Mouse (Mus musculus) ovary, postnatal 10 days (tissue): Measurements from ENCODE around the gene Mtap.

Source experiments
- DNase-seq: peaks from one replicate; pipeline ENCODE4 v3.0.0; 2022; ENCODE audit warnings: low spot score

Gene Mtap

DNA sequence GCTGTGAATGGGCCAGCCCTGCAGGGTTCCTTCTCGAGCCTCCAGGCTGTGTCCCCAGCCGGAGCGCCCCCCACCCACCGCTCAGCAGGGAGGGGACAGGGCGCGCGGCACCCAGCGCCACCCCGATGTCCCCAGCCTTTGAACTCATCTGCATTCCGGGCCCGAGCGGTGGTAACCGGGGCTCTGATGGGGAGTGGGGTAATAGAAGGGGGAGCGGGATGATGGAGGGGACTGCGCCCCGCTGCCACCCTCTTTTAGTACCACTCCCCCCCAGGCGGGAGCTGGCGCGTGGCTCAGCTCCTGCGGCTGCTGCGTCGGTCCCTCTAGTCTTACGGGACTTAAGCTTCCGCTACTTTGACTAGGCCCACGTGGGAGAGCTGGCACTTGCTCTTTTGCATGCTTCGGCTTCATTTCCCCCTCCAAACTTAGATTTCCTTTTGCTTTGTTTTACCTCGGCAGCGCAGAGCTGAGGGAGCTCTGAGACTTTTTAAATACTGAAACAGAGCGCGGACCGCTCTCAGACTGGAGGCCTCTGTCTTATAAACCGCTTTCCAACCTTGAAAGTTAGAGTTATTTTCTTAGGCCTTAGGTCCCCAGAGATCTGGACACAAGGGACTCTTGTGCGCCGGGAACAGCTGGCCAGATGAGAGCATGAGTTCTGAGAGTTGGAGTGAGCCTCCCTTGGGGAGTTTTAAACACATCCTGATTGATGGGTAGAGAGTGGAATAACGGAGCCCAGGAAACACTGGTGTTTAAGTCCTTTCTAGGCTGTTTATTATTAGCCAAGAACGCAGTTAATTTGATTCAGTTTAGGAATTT is 829 bp downstream of the Mtap start:
- peak; percentile 5 for DNase-seq

DNA sequence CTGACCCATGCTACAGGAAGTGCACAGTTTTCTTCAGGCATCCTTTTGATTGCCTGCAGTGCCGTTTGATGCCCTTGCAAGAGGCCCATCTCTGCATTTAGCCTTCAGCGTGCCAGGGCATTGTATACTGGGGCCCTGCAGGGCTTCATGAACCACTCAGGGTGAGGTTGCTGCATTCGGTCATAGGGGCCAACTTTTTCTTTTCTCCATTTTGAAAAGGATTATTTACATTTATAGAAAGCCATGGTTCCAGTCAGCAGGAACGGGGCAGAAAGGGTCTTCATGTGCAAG is 1.4 kb downstream of the Mtap start:
- DNase-seq, result no peak

DNA sequence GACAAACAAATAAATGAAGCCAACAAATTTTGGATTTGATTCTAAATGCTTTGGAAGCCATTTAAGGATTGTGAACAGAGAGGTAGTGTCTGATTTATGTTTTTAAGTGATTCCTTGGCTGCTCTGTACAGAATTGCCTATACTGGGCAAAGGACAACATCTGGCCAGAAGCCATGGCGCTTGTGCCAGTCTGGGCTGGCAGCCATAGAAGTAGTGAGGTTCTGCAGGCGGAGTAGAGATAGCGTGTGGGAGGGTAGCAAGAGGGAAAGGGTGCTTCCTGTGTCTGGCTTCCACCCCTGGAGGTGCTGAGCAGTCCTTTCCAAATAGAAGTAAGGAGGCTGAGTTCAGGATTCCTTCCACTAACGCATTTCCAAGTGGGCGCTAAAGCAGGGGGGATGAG is 3.9 kb downstream of the Mtap start:
- peak; percentile 22 for DNase-seq

DNA sequence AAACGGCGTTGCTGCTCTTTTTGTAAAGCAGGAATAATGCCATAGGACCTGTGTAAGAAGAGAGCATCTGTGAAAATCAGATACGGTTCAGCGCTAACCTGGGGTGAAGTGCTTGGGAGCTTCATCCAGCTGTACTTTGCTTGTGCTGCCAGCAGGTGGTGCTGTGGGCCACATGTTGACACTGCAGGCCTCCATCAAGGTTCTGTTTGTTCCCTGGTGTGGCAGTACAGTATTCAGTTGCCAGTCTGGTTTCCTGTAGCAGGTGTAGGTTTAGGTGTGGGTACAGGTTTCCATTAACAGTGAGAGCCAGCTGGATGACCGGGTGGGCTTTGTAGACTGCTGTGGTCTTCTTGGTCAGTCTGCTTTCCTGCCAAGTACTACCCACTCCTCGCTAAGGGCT is 8.5 kb downstream of the Mtap start:
- peak; percentile 56 for DNase-seq

DNA sequence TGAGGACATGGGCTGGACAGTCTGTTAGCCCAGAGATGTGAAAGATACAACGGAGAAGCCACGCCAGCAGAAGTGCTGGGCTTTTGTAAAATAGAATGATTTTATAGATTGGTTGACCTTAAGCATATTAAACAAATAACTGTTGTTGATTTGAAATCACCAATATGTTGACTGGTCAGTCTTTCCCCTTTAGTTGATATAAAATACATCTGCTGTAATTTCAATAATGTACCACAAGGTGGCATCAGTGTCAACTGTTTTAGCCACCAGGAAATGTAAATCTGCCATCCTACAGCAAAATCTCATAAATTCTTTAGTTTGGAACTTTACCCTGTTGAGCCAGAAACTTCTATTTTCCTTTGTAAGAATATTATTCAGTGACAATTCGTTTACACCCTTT is 9.4 kb downstream of the Mtap start:
- no peak for DNase-seq

DNA sequence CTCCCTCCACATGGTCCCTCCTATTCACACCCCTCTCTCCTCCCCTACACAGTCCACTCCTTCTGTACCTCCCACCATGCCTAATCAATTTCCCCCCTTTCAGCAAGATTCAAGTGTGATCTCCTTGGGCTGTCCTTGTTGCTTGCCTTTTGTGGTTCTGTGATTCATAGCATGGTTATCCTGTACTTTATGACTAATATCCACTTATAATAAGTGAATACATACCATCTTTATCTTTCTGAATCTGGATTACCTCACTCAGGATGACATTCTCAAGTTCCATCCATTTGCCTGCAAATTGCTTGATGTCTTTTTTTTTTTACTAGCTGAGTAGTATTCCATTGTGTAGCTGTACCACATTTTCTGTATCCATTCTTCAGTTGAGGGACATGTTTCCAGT is 12.3 kb downstream of the Mtap start:
- no peak for DNase-seq

DNA sequence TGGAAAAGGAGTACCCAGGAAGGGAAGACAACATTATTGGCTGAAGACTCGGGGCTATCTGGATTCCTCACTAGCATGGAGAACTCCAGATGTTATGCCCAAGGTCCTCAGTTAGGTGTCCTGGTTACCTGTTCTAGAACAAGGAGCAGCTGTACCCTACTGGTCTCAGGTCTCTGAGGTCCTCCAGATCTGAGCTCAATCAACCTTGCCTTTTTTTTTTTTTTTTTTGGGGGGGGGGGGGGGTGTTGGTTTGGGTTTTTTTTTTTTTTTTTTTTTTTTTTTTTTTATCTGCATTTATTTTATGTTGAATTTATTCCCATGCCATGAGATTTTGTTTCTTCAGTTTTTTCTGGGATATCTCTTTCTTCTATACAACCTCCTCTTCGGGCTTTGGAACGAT is 24.5 kb downstream of the Mtap start:
- DNase-seq, result no peak

DNA sequence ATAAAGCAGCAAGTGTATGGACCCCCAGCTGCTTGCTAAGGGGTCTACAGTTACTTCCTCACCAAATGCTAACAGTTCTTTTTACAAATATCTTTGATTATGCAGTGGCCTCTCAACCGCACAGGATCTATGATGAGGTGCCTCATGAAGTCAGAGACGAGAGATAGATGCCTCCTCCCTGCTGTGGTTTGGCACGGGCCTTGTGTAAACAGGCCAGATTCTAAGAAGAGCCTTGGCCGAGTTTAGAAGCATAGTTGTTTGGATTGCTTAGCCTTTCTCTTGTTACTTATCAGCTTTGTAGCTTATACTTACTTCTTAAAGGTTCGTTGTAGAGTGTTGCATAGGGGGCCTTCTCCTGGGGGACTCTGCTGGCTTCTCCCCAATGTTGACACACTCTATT is 25.6 kb downstream of the Mtap start:
- DNase-seq, result no peak

DNA sequence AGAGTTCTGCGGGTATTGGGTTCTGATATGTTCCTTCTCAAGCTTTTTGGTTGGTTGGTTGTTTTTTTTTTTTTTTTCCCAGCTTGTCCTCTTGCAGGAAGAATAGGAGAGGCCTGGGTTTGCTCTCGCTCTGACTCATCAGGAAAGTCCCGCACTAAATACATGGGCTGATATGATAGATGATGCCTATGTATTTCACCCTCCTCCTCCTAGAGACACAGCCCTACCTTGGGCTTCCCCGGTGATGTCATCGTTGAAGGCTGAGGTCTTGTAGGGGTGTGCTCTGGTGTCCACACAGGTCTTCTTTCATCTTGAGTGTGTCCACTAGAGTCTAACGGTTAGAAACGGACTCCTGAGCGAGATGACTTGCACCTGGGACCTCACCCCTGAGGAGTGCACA is 26.7 kb downstream of the Mtap start:
- DNase-seq, result no peak

DNA sequence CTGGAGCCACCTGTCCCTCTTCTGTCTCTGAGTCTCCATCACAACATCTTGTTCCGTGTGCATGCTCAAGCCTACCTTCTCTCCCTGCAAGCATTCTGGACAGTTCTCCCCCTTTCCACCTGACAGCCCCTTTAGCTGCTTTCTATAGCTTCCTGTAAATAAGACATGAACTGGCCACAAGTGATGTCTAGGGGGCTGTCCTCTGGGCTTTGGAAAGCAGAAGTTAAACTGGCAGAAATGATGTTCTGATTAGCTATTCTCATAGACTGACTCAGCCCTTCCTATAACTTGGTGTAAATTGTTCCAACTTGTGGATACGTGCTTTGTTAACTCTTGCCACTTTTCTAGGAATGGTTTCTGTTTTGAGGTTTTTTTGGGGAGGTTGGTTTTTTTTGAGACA is 27.8 kb downstream of the Mtap start:
- DNase-seq, result no peak

DNA sequence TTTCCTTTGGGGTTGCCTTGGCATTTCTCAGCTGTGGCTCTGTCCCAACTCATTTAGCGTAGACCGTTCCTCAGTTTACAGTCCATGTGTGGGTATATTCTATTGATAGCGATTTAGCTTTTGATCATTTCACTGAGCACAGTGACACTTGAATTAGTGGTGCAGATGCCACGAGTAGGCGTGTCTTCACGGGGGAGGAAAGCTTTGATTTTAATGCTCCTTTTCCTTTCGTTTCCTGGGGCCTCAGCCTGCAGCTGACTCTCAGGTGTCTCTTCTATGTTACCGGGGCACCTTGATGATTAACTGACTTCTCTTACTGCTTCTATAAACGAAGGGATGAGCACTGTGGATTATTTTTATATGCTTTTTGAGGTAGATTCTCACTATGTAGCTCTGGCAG is 32.0 kb downstream of the Mtap start:
- DNase-seq, result no peak

DNA sequence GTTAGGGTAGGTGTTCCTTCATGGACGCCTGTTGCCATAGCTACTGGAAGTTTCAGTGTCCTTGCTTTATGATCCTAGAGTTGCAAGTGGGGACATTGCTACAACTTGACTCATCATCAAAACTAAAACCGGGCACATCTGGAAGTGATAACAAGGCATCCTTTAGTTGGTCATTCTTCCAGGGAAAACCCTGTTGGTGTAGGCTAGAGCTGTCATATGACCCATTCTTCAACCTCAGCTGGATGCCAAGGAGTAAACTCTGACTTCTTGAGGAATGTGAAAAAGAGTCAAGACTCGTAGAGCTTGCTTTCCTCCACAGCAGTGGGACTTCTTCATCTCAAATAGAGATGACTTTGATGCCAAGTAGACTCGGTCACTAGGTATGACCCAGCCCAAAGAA is 32.8 kb downstream of the Mtap start:
- DNase-seq, result no peak

DNA sequence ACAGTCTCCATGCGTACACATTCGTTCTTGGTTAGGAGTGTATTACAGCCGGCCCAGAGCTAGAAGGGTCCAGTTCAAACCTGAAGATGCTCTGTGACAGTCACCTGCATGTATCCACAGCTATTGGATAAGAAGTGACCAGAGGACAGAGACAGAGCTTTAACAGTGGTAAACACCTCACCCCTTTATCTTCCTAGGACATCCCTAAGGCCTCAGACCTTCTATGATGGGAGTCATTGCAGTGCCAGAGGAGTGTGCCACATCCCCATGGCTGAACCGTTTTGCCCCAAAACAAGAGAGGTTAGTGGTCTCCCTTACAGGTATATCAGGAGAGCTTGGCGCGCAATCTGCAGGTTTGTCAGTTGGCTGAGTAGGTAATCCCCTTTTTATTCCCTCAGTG is 34.0 kb downstream of the Mtap start:
- no peak for DNase-seq

DNA sequence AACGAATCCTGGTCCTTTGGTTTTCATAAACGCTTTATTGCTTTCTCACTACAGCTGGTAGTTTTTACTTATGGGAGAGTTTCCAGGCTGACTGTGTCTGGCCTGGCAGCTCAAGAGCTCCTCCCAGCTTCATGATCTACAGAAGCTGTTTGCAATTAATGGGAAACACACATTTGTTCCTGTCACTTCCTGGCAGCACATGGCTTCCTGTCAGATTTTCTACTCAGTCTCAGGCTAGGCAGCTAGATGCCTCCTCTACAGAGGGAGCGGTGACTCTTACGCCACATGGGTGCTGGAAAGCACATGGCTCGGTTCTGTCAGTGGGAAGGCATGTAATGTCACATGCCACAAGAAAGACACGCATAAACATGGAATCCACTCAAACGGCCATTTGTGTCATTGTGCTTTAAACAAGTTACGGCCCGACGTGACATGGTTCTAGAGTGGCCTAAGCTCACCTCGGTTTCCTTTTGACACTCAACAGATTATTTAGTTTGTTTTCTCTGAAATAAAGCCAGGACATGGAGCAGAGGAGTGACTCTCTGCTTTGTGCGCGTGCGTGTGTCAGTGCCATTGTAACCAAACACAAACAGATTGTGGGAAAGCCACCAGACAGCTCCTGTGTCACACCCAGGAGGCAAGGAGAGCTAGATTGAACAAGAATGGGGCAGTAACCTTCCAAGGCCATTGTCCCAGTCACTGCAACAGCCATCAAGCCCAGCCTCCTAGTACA is 36.1 kb downstream of the Mtap start:
- no peak for DNase-seq

DNA sequence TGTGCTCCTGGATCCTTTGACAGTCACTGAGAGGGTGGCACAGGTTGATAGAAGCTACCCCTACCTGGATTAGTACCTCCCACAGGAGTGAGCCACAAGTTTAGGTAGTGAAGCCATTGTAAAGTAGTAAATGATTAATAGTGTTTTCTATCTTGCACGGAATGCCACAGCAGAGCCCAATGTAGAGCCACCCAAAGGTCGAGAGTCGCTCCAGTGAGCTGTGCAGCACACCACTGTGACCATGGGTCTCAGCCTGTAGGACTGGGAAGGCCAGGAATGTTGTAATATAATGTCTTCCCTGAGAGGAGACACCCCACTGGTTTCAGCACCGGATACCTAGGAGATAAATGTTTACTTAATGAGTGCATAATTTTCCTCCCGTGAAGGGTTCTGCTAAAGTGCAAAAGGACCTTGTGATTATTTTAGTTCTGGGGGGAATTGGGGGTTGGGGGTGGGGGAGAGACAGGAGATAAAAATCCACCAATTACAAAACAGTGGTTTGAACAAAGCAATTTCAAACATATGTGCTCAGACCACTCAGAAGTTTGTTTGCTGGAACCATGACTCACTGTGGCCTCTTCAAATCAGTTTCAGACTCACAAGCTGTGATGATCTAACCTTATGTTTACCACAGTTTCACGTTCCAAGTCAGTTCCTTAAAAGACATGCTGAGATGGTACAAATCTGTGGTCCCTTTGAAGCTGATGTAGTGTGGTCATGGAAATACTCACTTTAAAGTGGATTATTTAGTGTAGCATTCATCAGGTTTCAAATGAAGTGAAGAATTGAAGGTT is 40.8 kb downstream of the Mtap start:
- no peak for DNase-seq

DNA sequence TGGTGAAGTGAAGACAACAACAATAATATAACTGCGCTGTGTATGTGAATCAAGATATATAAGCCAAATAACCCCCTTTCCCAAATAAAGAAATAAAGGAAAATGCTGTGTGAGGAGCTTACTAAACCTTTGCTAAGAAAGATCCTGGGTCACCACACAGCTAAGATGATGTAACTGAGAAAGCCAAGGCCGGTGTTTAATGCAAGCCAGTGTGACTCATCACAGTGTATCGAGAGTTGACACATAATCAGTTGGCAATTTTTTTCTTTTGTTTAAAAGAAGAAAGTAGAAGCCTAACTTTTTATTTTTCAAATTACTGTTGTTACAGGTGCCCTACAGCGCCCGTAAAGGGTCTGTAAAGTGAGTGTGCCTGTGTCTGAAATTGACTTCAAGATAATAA is 43.2 kb downstream of the Mtap start:
- no peak for DNase-seq

DNA sequence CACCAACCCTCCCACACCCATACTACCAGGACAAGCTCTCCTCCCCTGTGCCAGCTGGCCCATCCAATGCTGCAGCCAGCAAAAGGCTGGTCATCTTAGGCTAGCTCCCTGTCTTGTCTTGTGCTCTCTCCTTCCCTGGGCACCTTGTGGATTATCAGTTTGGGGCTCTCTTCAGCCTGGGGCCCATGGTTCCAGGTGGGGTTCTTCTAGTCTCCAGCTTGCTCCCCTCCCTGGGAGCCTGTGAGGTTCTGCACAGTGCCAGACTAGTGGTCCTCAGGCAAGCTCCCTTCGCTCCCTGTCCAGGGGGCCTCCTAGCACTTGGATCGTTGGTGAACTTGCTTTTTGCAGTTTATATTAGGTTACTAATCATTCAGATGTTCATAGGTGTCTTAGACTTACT is 44.7 kb downstream of the Mtap start:
- DNase-seq, result no peak

DNA sequence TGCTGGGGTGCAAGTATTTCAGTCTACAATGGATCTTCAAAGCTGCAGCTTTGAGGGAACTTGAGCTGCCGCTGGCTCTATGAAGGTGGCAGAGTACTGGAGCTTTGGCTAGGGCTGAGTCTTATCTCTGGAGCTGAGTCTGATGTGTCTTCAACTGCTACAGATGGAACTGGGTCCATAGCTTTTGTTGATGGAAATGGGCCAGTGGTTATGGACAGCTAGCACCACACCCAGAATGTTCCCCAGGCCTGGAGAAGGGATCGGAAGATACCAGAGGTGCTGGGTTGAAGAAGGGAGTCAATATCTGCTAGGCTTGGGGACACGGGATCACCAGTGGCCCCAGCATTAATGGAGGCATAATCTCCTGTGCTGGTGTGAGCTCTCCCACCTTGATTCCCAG is 45.6 kb downstream of the Mtap start:
- no peak for DNase-seq

DNA sequence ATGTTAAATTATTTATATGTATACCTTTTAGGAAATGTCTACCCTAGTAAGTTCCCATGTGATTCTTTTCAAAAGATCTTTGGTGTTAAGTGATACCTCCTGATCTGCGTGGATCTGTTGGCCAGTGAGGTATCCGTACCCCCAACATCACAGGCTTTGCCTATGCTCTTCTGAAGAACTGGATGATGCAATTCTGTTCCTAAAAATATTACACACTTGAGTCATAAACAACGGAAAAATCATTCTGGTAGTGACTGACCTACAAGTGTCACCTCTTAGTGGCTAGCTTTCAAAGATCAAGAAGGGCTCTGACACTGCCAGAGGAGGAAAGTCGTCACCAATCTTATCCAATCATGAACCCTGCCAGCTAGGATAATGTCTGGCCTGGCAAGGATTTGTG is 58.6 kb downstream of the Mtap start:
- no peak for DNase-seq

DNA sequence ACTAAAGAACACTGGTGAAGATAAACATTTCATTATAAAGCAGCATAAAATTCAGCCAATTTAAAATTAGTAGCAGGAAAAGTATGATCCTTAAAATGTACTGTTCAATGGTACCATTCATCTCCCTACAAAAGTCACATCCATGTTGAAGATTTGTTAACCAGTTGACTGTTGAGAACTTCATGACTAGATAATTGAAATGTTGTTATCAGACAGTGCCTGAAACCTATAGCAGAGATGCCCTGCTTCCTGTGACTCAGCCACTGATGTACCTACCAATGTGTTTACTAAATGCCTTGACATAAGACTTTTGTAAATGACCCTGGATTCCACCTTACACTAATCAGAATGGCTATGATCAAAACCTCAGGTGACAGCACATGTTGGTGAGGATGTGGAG is 60.2 kb downstream of the Mtap start:
- DNase-seq, result no peak

DNA sequence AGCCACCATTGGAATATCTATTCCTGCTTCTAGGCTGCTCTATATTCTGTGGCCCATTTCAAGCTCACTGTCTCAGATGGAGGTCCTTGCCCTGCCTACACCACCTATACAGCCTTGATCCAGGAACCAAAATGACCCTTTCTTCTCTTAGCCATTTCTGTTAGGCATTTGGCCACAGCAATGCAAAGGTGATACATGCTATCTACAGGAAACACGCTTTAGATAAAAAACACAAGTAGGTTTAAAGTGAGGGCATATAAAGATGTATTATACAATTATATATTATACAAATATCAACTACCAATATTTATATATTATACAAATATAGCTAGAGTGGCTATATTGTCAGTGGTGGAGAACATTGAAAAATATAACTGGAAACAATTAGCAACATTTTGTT is 63.9 kb downstream of the Mtap start:
- no peak for DNase-seq

DNA sequence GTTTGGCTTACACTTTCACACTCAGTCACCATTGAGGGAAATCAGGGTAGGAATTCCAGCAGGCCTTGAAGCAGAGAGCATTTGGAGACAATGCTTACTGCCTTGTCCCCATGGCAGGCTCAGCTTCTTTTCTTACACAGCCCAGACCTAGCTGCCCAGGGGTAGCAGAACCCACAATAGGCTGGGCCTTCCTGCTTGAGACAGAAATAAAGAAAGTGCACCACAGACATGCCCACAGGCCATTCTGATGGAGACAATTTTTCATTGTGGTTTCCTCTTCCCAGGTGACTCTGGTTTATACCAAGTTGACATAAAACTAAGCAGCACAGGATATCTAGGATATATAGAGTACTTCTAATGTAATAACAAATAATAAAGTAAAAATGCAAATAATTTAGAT is 72.4 kb downstream of the Mtap start:
- no peak for DNase-seq

DNA sequence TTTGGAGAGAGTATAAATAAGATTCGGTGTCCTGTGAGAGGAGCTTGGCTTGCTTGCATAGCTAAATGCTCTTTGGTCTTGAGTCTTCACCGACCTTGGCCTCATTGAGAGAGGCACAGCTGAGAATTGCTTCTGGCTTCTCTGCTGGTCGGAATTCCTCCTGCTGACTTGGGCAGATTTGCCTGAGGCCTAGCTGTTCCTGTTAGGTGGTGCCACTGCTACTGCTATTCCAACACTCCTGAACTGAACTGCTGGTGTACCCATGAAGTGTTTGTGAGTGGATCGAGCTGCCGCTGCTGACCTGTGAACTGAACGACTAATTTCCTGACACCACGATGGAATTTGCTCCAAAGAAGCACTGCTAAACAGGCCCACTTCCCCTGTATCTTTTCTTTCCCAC is 73.4 kb downstream of the Mtap start:
- no peak for DNase-seq
